Mouse (Mus musculus) layer of hippocampus, adult 2 months (tissue): Measurements from ENCODE around the gene Amy2a2. TPM values are rescaled to one million over a fixed set of nuclear protein-coding genes. Genes with fewer than 3 reads are reported as not detected.
"Not testable (repeated sequence)": the region's sequence is repeated elsewhere in the genome, so short reads cannot be mapped to it uniquely, and the experiment has no call there.

ENCODE experiments used
- DNase-seq, 2 experiments: peaks; one replicate each; pipeline ENCODE4 v3.0.0; 2022; ENCODE audit warnings: low spot score in 2 of 2
- H3K27ac ChIP-seq: fragments of 200-600 bp; 2 replicates; pipeline ENCODE4 v1.8.1; 2022
- H3K4me3 ChIP-seq: fragments of 200-600 bp; 2 replicates; pipeline ENCODE4 v1.8.1; 2022; ENCODE audit warnings: mild to moderate bottlenecking
- long read RNA-seq, 2 experiments: library from polyadenylated mRNA; stranded (forward); transcript quantifications; one replicate each; pipeline ENCODE4 v2.0.0; 2021; ENCODE audit warnings: borderline mapping rate in 2 of 2
- total RNA-seq, 2 experiments: library from RNA; stranded (reverse); gene quantifications; 2 replicates each; pipeline ENCODE4 v1.2.3; 2021

Gene Amy2a2
- not detected for total RNA-seq
- long read RNA-seq, experiment 1, result 0 reads
- long read RNA-seq, experiment 2, result 0 reads

- H3K4me3 ChIP-seq, H3K27ac ChIP-seq, DNase-seq: not testable (repeated sequence)
These were observed at the start of gene Amy2a2 for GRCm38 (mm10) chr3:113356558-113356957. Gene Amy2a2, minus strand, starts transcription at chr3:113356658.

DNA sequence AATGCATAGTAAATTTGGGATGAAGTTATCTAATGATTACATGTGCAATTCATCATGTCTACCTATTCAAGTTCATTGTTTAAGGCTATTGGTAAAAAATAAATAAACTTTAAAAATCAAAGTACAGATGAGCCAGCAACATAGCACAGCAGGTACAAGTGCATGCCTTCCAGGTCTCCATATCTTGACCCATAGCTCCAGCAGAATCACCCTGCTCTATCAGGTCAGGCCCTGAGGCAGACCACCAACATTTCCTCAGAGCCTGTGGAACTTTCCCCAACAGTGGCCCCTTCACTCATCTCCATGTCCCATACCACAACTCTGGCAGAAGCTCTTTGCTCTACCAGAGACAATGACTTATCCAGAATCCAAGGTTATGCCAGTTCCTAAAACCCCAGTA is 11.0 kb downstream of the Amy2a2 start:
- DNase-seq, H3K4me3 ChIP-seq, H3K27ac ChIP-seq: not testable (repeated sequence)

DNA sequence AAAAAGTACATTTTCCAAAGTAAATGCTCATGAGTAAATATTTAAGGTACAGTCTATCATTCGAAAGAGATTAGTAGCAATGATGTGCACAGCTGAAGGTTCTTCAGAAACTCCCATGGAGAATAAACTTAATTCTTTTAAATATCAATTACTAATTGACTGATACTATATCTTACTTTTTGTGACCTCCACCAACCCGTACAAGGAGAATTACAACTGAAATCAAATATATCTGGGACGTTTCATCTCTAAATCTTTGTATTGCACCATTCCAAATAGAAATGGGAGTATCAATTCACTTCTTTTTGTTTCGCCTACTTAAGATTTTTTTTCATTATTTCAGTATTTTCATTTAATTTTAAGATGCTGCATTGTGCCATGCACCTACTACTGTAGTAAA is 32.5 kb downstream of the Amy2a2 start, which contains the start of gene Amy2a3:
Gene Amy2a3, minus strand, starts transcription at position 101 of the 400 bp plus-strand sequence.
- not testable (repeated sequence) for H3K4me3 ChIP-seq, H3K27ac ChIP-seq, DNase-seq

- H3K4me3 ChIP-seq, H3K27ac ChIP-seq, DNase-seq: not testable (repeated sequence)
These were observed 43.5 kb downstream of the Amy2a2 start for GRCm38 (mm10) chr3:113312937-113313336.

Other genes starting within 250 kb of the Amy2a2 start
- gene Amy2a5, start 97.8 kb downstream of the Amy2a2 start, total RNA-seq, result under 1 TPM; 0.18 to 0.22 TPM
- not detected for gene Amy2a4, start 65.2 kb downstream of the Amy2a2 start, total RNA-seq
- not detected for gene Amy2a3, start 32.6 kb downstream of the Amy2a2 start, total RNA-seq
- gene Amy2a1, start 175.8 kb upstream of the Amy2a2 start, total RNA-seq, result not detected